Mouse (Mus musculus): ENCODE measurements around the gene Heatr6.

GRCm38 (mm10) chr11:83753581-83754181, at the start of gene Heatr6:
- 0 out of 2 replicates have a peak, but pooled peaks have one; percentile 5 for TF ChIP-seq CTCF (IDR thresholded peaks at IDR 0.05; ENCODE audit: low read depth)
- no peak for TF ChIP-seq EP300 (IDR thresholded peaks at IDR 0.05; ENCODE audit: low read depth)
